Mouse (Mus musculus): ENCODE measurements around the gene Ttll3. TPM values are rescaled to one million over a fixed set of nuclear protein-coding genes. Genes with fewer than 3 reads are reported as not detected.

The Ttll3 gene
- total and polyA plus RNA-seq, 3 experiments: 0.87 to 5.3 (median 4.4) TPM

DNA sequence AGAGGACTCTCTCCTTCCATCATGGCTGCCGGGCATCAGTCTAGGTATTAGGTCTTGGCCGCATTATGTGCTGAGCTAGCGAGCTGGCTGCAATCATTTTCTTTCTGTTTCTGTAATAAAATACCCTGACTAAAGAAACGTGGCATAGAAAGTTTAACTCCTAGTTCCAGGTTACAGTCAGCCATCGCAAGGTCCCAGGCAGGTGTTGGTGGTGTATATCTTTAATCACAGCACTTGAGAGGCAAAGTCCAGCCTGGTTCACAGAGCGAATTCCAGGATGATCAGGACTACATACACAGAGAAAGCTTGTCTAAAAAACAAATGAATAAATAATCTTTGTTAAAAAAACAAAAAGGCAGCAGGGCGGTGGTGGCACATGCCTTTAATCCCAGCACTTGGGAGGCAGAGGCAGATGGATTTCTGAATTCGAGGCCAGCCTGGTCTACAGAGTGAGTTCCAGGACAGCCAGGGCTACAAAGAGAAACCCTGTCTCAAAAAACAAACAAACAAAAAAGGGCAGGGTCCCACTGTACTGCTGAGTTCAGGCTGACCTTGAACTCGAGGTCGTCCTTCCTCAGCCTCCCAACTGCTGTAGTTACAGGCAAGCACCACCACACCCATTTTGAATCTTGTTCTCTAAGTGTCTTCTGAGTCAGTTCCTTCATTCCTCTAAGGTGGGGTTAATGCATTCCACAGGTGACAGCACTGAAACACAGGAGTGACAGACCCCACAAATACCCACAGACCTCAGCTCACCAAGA is 7.4 kb downstream of the Ttll3 start:
- dilution Hi-C loops (cut with MboI; ENCODE audit: extremely low pct_ligation_motif_present, extremely low pct_unique_long_range_greater_than_20kb, low sequenced_read_pairs): no loop called here
- in situ Hi-C loops (cut with MboI; ENCODE audit: low pct_ligation_motif_present, low pct_unique_long_range_greater_than_20kb, low sequenced_read_pairs): no loop called here
- no peak overlapping the region for H3K9ac ChIP-seq (ENCODE audit: insufficient read depth, low read depth)
- no peak overlapping the region for H3K27ac ChIP-seq (ENCODE audit: insufficient read depth, low read depth)
- peaks cover 8% of the 10 kb centered on the region for H3K9me3 ChIP-seq (replicated peaks; ENCODE audit: low read length)
- peaks cover 70 to 96% of the 10 kb centered on the region in 2 experiments for H3K36me3 ChIP-seq (replicated peaks in 1 of 2; ENCODE audit: control insufficient read depth in 1 of 2, insufficient read depth in 1 of 2, low read length in 1 of 2)
- H3K4me3 ChIP-seq (replicated peaks in 1 of 3; ENCODE audit: low read depth in 2 of 3, low read length in 2 of 3, poor library complexity in 1 of 3): no peak overlapping the region
- TF ChIP-seq KAT2A (IDR thresholded peaks at IDR 0.05; ENCODE audit: insufficient replicate concordance, low read length) (no peak), ZNF384 (IDR thresholded peaks at IDR 0.05; ENCODE audit: low read depth, low read length) (no peak), MYC (IDR thresholded peaks at IDR 0.05; ENCODE audit: low read depth, low read length) (no peak), SMC3 (IDR thresholded peaks at IDR 0.05; ENCODE audit: low read depth, low read length) (no peak)
- no peak for DNase-seq (ENCODE audit: extremely low read depth)
- no peaks in the 10 kb centered on the region for H3K27me3 ChIP-seq (replicated peaks)
- no peak overlapping the region for H3K4me2 ChIP-seq (ENCODE audit: insufficient read depth, low read depth, poor library complexity, severe bottlenecking)
- H3K79me2 ChIP-seq (replicated peaks; ENCODE audit: control insufficient read depth, extremely low read depth, insufficient read depth, poor library complexity, severe bottlenecking): no peaks in the 10 kb centered on the region
- H3K4me1 ChIP-seq (ENCODE audit: control insufficient read depth in 1 of 2, insufficient read depth in 2 of 2): no peaks in the 10 kb centered on the region

DNA sequence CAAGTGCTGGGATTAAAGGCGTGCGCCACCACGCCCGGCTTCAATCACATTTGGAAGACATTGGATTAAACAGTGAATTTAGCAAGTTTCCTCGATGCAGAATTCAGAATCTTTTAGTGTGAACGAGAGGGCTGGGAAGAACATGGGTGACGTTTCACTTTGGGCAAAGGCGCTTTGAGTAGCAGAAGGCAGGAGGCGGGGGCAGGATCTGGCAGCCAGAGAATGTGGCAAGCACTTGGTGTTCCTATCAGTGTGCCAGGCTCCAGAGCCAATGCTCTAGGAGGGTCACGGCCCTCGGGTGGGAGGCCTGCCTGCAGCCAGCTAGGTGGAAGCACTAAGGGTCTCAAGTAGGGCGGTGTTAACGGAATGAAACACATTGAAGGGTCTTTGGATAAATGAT is 13.0 kb downstream of the Ttll3 start:
- Histone ChIP-seq H3K4me3 (replicated peaks in 1 of 3; ENCODE audit: low read depth in 2 of 3, low read length in 2 of 3, poor library complexity in 1 of 3) (no peak overlapping the region), H3K36me3 (replicated peaks in 1 of 2; ENCODE audit: control insufficient read depth in 1 of 2, insufficient read depth in 1 of 2, low read length in 1 of 2) (peaks cover 81 to 96% of the 10 kb centered on the region in 2 experiments), H3K27ac (ENCODE audit: insufficient read depth, low read depth) (no peak overlapping the region), H3K9ac (ENCODE audit: insufficient read depth, low read depth) (no peak overlapping the region), H3K4me1 (ENCODE audit: control insufficient read depth in 1 of 2, insufficient read depth in 2 of 2) (no peaks in the 10 kb centered on the region), H3K4me2 (ENCODE audit: insufficient read depth, low read depth, poor library complexity, severe bottlenecking) (no peak overlapping the region), H3K9me3 (replicated peaks; ENCODE audit: low read length) (no peaks in the 10 kb centered on the region), H3K79me2 (replicated peaks; ENCODE audit: control insufficient read depth, extremely low read depth, insufficient read depth, poor library complexity, severe bottlenecking) (no peaks in the 10 kb centered on the region), H3K27me3 (replicated peaks) (no peaks in the 10 kb centered on the region)
- in situ Hi-C loops (cut with MboI; ENCODE audit: low pct_ligation_motif_present, low pct_unique_long_range_greater_than_20kb, low sequenced_read_pairs) (no loop called here), dilution Hi-C loops (cut with MboI; ENCODE audit: extremely low pct_ligation_motif_present, extremely low pct_unique_long_range_greater_than_20kb, low sequenced_read_pairs) (no loop called here)
- no peak for TF ChIP-seq USF2 (conservative IDR thresholded peaks at IDR 0.05; ENCODE audit: low read depth, low read length)
- no peak for TF ChIP-seq ETS1 (conservative IDR thresholded peaks at IDR 0.05; ENCODE audit: low read depth, low read length)
- no peak for TF ChIP-seq ELF1 (IDR thresholded peaks at IDR 0.05; ENCODE audit: low read depth, low read length)
- no peak for TF ChIP-seq MAX (IDR thresholded peaks at IDR 0.05; ENCODE audit: low read length)
- no peak for TF ChIP-seq HCFC1 (IDR thresholded peaks at IDR 0.05; ENCODE audit: low read depth, low read length)
- TF ChIP-seq UBTF (IDR thresholded peaks at IDR 0.05; ENCODE audit: low read depth, low read length): no peak
- no peak for TF ChIP-seq TBP (conservative IDR thresholded peaks at IDR 0.05; ENCODE audit: low read depth, low read length)
- DNase-seq (ENCODE audit: extremely low read depth): no peak

Data from CH12.LX (cell line).